Mouse (Mus musculus): ENCODE data around the gene Nckap1l. TPM values are rescaled to one million over a fixed set of nuclear protein-coding genes. Genes with fewer than 3 reads are reported as not detected.
"Not testable (repeated sequence)": the region's sequence is repeated elsewhere in the genome, so short reads cannot be mapped to it uniquely, and the experiment has no call there.

Gene Nckap1l
- 0.87 and 1.9 TPM in 2 replicates for polyA plus RNA-seq (2014; fragmentation: Nextera tagmentation; extraction: Ambion mirVana)

DNA sequence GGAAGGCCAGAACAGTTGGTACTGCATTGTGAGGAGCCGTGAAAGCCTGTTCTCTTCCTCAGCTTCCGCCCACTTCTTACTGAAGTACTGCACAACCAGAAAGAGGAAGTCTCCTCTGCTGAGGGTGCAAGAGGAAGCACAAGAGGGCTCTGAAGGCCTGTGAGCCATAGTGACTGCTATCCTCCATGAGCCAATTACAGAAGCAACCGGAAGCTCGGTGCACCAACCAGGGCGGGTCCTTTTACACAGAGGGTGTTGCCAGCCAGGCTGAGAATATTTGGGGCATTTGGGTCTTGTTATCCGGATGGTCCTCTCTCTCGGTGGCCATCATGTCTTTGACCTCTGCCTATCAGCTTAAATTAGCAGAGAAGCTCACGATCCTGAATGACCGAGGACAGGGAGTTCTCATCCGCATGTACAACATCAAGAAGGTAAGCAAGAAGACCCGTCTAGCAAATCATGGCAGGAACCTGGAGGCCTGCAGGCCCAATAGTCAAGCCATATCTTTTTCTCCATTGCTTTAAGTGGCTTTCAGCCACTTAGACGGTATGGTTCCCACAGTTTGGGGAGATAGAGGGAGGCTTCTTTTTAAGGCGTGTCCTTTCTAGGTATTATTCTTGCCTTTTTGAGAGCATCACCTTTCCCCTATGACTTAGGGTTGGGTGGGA, at the start of gene Nckap1l:
TSS of gene Nckap1l (plus strand) at position 244 of the 668 bp plus-strand sequence.
- H3K27me3 ChIP-seq (ENCODE audit: control insufficient read depth, insufficient read depth, low read length) = no peaks in the 10 kb centered on the region
- ATAC-seq (replicated peaks; ENCODE audit: insufficient number of reproducible peaks, low FRiP score, low TSS enrichment) = no peak
- no peak within 1 kb of the TSS for H3K4me2 ChIP-seq

DNA sequence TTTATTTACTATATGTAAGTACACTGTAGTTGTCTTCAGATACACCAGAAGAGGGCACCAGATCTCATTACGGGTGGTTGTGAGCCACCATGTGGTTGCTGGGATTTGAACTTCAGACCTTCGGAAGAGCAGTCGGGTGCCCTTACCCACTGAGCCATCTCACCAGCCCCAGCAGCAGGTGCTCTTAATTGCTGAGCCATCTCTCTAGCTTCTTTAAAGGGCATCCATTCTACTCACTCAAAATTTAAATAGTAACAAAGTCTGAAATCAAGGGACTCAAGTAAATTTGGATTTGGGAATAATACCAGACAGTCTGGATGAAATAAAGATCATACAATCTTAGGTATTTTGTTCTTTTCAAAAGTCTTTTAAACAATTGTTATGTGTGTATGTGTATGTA, 48.0 kb upstream of the Nckap1l start:
- H3K4me1 ChIP-seq (ENCODE audit: control insufficient read depth, insufficient read depth, low read length); H3K9ac ChIP-seq (ENCODE audit: low read depth, low read length); H3K27ac ChIP-seq (ENCODE audit: low read depth, low read length); H3K27me3 ChIP-seq (ENCODE audit: control insufficient read depth, insufficient read depth, low read length); H3K4me2 ChIP-seq; H3K36me3 ChIP-seq (ENCODE audit: control insufficient read depth, insufficient read depth, low read length); ATAC-seq (replicated peaks; ENCODE audit: insufficient number of reproducible peaks, low FRiP score, low TSS enrichment); H3K4me3 ChIP-seq (ENCODE audit: low read depth, low read length); H3K9me3 ChIP-seq (replicated peaks; ENCODE audit: control insufficient read depth, low read length): not testable (repeated sequence)
- WGBS (ENCODE audit: insufficient replicate concordance) = 79% methylated on average over 2 of the region's 3 CpGs

More for the DNA sequence above, at the start of gene Nckap1l:
- H3K9ac ChIP-seq (ENCODE audit: low read depth, low read length) = no peak within 1 kb of the TSS
- H3K4me1 ChIP-seq (ENCODE audit: control insufficient read depth, insufficient read depth, low read length) = no peaks in the 10 kb centered on the region
- no peak within 1 kb of the TSS for H3K4me3 ChIP-seq (ENCODE audit: low read depth, low read length)
- H3K27ac ChIP-seq (ENCODE audit: low read depth, low read length) = no peak within 1 kb of the TSS
- H3K9me3 ChIP-seq (replicated peaks; ENCODE audit: control insufficient read depth, low read length) = no peaks in the 10 kb centered on the region
- H3K36me3 ChIP-seq (ENCODE audit: control insufficient read depth, insufficient read depth, low read length) = no peaks in the 10 kb centered on the region
- WGBS (ENCODE audit: insufficient replicate concordance) = 78% methylated on average over 13 of the region's 13 CpGs

GRCm38 (mm10) chr15:103427017-103427416, 26.6 kb upstream of the Nckap1l start:
- Histone ChIP-seq H3K27me3 (ENCODE audit: control insufficient read depth, insufficient read depth, low read length) (no peaks in the 10 kb centered on the region), H3K9ac (ENCODE audit: low read depth, low read length) (no peak overlapping the region), H3K36me3 (ENCODE audit: control insufficient read depth, insufficient read depth, low read length) (no peaks in the 10 kb centered on the region), H3K27ac (ENCODE audit: low read depth, low read length) (no peak overlapping the region), H3K9me3 (replicated peaks; ENCODE audit: control insufficient read depth, low read length) (no peaks in the 10 kb centered on the region), H3K4me2 (no peak overlapping the region), H3K4me1 (ENCODE audit: control insufficient read depth, insufficient read depth, low read length) (no peaks in the 10 kb centered on the region), H3K4me3 (ENCODE audit: low read depth, low read length) (no peak overlapping the region)
- 50% methylated on average over 2 of the region's 2 CpGs for WGBS (ENCODE audit: insufficient replicate concordance)
- ATAC-seq (replicated peaks; ENCODE audit: insufficient number of reproducible peaks, low FRiP score, low TSS enrichment) = no peak

GRCm38 (mm10) chr15:103430241-103430640, 23.4 kb upstream of the Nckap1l start, which contains the start of gene Gtsf1:
Gene Gtsf1 (minus strand): TSS chr15:103430470.
- Histone ChIP-seq H3K4me1 (ENCODE audit: control insufficient read depth, insufficient read depth, low read length) (no peaks in the 10 kb centered on the region), H3K9ac (ENCODE audit: low read depth, low read length) (no peak within 1 kb of the TSS), H3K36me3 (ENCODE audit: control insufficient read depth, insufficient read depth, low read length) (no peaks in the 10 kb centered on the region), H3K27ac (ENCODE audit: low read depth, low read length) (no peak within 1 kb of the TSS), H3K27me3 (ENCODE audit: control insufficient read depth, insufficient read depth, low read length) (no peaks in the 10 kb centered on the region), H3K4me2 (no peak within 1 kb of the TSS), H3K4me3 (ENCODE audit: low read depth, low read length) (no peak within 1 kb of the TSS), H3K9me3 (replicated peaks; ENCODE audit: control insufficient read depth, low read length) (no peaks in the 10 kb centered on the region)
- 81% methylated on average over 16 of the region's 16 CpGs for WGBS (ENCODE audit: insufficient replicate concordance)
- ATAC-seq (replicated peaks; ENCODE audit: insufficient number of reproducible peaks, low FRiP score, low TSS enrichment) = no peak

GRCm38 (mm10) chr15:103445966-103446365, 7.6 kb upstream of the Nckap1l start:
- H3K9me3 ChIP-seq (replicated peaks; ENCODE audit: control insufficient read depth, low read length); H3K4me3 ChIP-seq (ENCODE audit: low read depth, low read length); H3K9ac ChIP-seq (ENCODE audit: low read depth, low read length); H3K27ac ChIP-seq (ENCODE audit: low read depth, low read length); H3K27me3 ChIP-seq (ENCODE audit: control insufficient read depth, insufficient read depth, low read length); H3K4me2 ChIP-seq; H3K36me3 ChIP-seq (ENCODE audit: control insufficient read depth, insufficient read depth, low read length); H3K4me1 ChIP-seq (ENCODE audit: control insufficient read depth, insufficient read depth, low read length); ATAC-seq (replicated peaks; ENCODE audit: insufficient number of reproducible peaks, low FRiP score, low TSS enrichment): not testable (repeated sequence)
- WGBS (ENCODE audit: insufficient replicate concordance) = 74% methylated on average over 4 of the region's 4 CpGs

DNA sequence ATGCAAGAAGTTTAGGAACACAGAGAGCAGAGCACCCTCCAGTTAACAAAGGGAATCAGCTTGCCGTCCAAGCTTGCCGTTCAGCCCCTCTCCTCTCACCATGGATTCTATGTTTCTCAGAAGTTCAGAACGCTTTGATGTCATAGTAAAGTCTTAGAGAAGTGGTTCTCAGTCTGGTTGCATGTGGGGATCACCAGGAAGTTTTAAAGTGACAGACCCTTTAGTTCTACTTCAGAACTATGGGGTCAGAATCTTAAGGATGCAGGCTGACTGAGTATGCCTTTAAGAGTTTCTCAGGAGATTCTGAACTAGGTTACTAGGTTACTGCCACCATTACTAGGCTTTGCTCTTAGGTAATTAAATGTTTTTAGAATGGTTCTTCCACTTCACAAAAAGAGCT, 5.2 kb upstream of the Nckap1l start, which contains the start of gene Gtsf2:
TSS of gene Gtsf2 (minus strand) at position 101 of the 400 bp plus-strand sequence.
- 43% methylated on average over 3 of the region's 3 CpGs for WGBS (ENCODE audit: insufficient replicate concordance)
- Histone ChIP-seq H3K27ac (ENCODE audit: low read depth, low read length) (no peak within 1 kb of the TSS), H3K36me3 (ENCODE audit: control insufficient read depth, insufficient read depth, low read length) (no peaks in the 10 kb centered on the region), H3K9me3 (replicated peaks; ENCODE audit: control insufficient read depth, low read length) (no peaks in the 10 kb centered on the region), H3K9ac (ENCODE audit: low read depth, low read length) (no peak within 1 kb of the TSS), H3K4me2 (no peak within 1 kb of the TSS), H3K4me1 (ENCODE audit: control insufficient read depth, insufficient read depth, low read length) (no peaks in the 10 kb centered on the region), H3K27me3 (ENCODE audit: control insufficient read depth, insufficient read depth, low read length) (no peaks in the 10 kb centered on the region), H3K4me3 (ENCODE audit: low read depth, low read length) (no peak within 1 kb of the TSS)
- no peak for ATAC-seq (replicated peaks; ENCODE audit: insufficient number of reproducible peaks, low FRiP score, low TSS enrichment)

GRCm38 (mm10) chr15:103454449-103454848, 855 bp downstream of the Nckap1l start:
- ATAC-seq (replicated peaks; ENCODE audit: insufficient number of reproducible peaks, low FRiP score, low TSS enrichment) = no peak
- no peak overlapping the region for H3K4me3 ChIP-seq (ENCODE audit: low read depth, low read length)

DNA sequence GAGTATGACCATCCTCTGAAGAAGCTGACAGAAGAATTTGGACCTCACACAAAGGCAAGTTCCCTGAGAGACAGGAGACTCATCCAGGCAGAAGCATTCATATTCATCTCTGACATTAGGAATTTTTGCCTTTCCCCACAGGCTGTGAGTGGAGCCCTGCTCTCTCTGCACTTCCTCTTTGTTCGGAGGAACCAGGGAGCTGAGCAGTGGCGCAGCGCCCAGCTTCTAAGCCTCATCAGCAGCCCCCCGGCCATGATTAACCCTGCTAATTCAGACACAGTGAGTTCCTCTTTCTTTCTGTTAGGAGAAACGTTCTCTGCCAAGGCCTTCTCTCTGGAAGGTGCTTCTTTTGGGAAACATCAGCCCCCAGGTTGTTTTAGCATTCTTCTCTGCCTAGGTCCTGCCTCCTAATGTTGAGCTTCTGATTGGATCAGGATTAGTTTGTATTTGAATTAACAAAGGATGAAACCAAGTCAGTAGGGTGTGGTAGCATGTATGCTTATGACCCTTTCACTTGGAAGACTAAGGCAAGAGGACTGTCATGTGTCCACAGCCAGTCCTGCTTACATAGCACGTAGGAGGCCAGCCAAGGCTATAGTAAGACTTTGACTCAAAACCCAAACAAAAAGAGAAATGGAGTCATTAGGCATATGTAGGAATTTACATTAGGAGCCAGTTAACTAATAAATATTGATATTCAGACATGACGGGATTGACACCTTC, 9.1 kb downstream of the Nckap1l start:
- Histone ChIP-seq H3K9me3 (replicated peaks; ENCODE audit: control insufficient read depth, low read length) (no peaks in the 10 kb centered on the region), H3K27me3 (ENCODE audit: control insufficient read depth, insufficient read depth, low read length) (no peaks in the 10 kb centered on the region), H3K36me3 (ENCODE audit: control insufficient read depth, insufficient read depth, low read length) (no peaks in the 10 kb centered on the region), H3K4me3 (ENCODE audit: low read depth, low read length) (no peak overlapping the region), H3K27ac (ENCODE audit: low read depth, low read length) (no peak overlapping the region), H3K4me1 (ENCODE audit: control insufficient read depth, insufficient read depth, low read length) (no peaks in the 10 kb centered on the region), H3K9ac (ENCODE audit: low read depth, low read length) (no peak overlapping the region), H3K4me2 (no peak overlapping the region)
- no peak for ATAC-seq (replicated peaks; ENCODE audit: insufficient number of reproducible peaks, low FRiP score, low TSS enrichment)
- WGBS (ENCODE audit: insufficient replicate concordance) = 70% methylated on average over 7 of the region's 7 CpGs

More at GRCm38 (mm10) chr15:103454449-103454848, 855 bp downstream of the Nckap1l start:
- Histone ChIP-seq H3K36me3 (ENCODE audit: control insufficient read depth, insufficient read depth, low read length) (no peaks in the 10 kb centered on the region), H3K4me1 (ENCODE audit: control insufficient read depth, insufficient read depth, low read length) (no peaks in the 10 kb centered on the region), H3K4me2 (no peak overlapping the region), H3K9ac (ENCODE audit: low read depth, low read length) (no peak overlapping the region), H3K27ac (ENCODE audit: low read depth, low read length) (no peak overlapping the region), H3K9me3 (replicated peaks; ENCODE audit: control insufficient read depth, low read length) (no peaks in the 10 kb centered on the region), H3K27me3 (ENCODE audit: control insufficient read depth, insufficient read depth, low read length) (no peaks in the 10 kb centered on the region)
- WGBS (ENCODE audit: insufficient replicate concordance) = 75% methylated on average over 6 of the region's 6 CpGs

Data from heart, embryonic 11.5 days (tissue).